Mouse (Mus musculus) thymus, postnatal 0 days (tissue): ENCODE results near the gene Gm20388. TPM values are rescaled to one million over a fixed set of nuclear protein-coding genes. Genes with fewer than 3 reads are reported as not detected.
"Not testable (repeated sequence)": the region's sequence is repeated elsewhere in the genome, so short reads cannot be mapped to it uniquely, and the experiment has no call there.

Experiments used
- DNase-seq: peaks from one replicate; pipeline ENCODE4 v3.0.0-alpha.2; 2015; ENCODE audit warnings: low spot score
- polyA plus RNA-seq: library from polyadenylated mRNA; unstranded; fragments of >200 nt; fragmentation: Nextera tagmentation; extraction: Ambion mirVana; gene quantifications from 2 replicates; pipeline ENCODE4 v1.2.1, GENCODE M21; 2015

Gene Gm20388
- polyA plus RNA-seq, 1 experiment from 2014 or later, result not detected

GRCm38 (mm10) chr8:123185566-123186409 is 3275.1 kb downstream of the Gm20388 start, which contains the start of gene Dpep1:
Gene Dpep1 (plus strand): TSS chr8:123186242.
- DNase-seq, result no peak

GRCm38 (mm10) chr8:123188006-123188405 is 3277.4 kb downstream of the Gm20388 start:
- DNase-seq, result no peak

DNA sequence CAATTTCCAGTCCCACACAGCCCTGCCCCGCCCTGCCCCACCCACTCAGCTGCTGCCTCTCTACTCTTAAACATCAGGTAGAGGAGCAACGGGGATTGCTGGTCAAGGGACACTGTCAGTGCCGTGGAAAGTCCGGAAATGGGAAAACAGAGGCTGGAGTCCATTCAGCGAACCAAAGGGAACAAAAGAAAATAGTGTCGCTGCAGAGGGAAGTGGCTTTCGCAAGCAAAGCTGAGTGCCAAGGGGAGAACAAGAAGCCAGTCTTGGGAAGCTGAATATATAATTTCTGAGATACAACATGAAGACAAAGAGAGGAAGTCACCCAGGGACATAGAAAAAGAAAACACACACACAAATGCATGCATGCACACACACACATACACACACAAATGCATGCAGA is 3278.2 kb downstream of the Gm20388 start:
- DNase-seq, result no peak

DNA sequence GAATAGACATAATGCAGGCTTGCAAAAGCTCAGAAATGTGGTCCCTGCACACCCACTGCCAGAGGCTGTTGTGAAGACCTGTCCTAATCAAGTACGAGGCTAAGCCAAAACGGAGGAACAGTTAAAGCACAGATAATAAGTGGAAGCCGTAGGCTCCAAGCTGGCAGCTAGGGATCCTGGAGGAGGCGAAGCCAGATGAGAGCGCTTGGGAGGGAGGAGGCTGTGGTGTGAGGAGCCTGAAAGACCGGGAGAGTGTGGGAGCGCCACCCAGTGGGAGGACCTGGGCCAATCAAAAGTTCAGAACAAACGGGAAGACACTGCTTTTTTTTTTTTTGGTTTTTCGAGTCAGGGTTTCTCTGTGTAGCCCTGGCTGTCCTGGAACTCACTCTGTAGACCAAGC is 3280.0 kb downstream of the Gm20388 start:
- DNase-seq, result peak; percentile 54

- DNase-seq, result no peak
Observed at GRCm38 (mm10) chr8:123191908-123192307, 3281.3 kb downstream of the Gm20388 start.

- DNase-seq, result no peak
Observed at GRCm38 (mm10) chr8:123193771-123194170, 3283.1 kb downstream of the Gm20388 start.

DNA sequence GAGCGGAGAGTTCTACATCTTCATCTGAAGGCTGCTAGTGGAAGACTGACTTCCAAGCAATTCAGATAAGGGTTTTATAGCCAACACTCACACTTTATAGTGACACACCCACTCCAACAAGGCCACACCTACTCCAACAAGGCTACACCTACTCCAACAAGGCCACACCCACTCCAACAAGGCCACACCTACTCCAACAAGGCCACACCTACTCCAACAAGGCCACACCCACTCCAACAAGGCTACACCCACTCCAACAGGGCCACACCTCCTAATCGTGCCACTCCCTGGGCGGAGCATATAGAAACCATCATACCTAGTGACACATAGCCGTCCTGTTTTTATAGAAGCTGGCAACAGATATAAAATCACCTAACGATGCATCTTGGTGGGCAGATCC is 3286.4 kb downstream of the Gm20388 start:
- not testable (repeated sequence) for DNase-seq

- DNase-seq, result no peak
Observed at GRCm38 (mm10) chr8:123199864-123200263, 3289.2 kb downstream of the Gm20388 start.

- peak; percentile 52 for DNase-seq
Observed at GRCm38 (mm10) chr8:123202288-123202687, 3291.6 kb downstream of the Gm20388 start.

- DNase-seq, result peak; percentile 9
Observed at GRCm38 (mm10) chr8:123203571-123203970, 3292.9 kb downstream of the Gm20388 start.

GRCm38 (mm10) chr8:123211876-123212275 is 3301.2 kb downstream of the Gm20388 start:
- DNase-seq, result no peak

GRCm38 (mm10) chr8:123212321-123213117 is 3301.9 kb downstream of the Gm20388 start, which contains the start of the genes Chmp1a and Spata33:
Gene Chmp1a (minus strand): TSS chr8:123212763.
Gene Spata33 (plus strand): TSS chr8:123212832.
- DNase-seq, result peak; percentile 93

- no peak for DNase-seq
Observed at GRCm38 (mm10) chr8:123213118-123213772, 3302.6 kb downstream of the Gm20388 start.

- no peak for DNase-seq
Observed at GRCm38 (mm10) chr8:123215430-123215829, 3304.8 kb downstream of the Gm20388 start.

DNA sequence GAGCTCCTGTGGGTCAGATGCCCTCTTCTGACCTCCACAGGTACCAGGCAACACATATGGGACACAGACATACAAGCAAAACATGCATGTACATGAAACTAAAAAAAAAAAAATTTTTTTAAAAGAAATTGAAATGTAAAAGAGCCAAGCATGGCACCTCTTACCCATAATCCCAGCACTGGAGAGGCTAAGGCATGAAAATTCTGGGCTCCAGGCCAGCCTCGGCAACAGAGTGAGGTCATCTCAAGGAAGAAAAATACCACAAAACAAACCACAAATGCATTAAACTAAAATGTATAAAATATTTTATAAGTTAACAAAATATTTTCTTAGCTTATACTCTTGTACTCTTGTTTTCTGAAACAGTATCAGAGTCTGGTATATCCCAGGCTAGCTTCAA is 3310.3 kb downstream of the Gm20388 start:
- DNase-seq, result no peak

- DNase-seq, result peak; percentile 87
Observed at GRCm38 (mm10) chr8:123224278-123225266, 3313.9 kb downstream of the Gm20388 start, which contains the start of gene Cdk10. Gene Cdk10 (plus strand): TSS chr8:123224842.

DNA sequence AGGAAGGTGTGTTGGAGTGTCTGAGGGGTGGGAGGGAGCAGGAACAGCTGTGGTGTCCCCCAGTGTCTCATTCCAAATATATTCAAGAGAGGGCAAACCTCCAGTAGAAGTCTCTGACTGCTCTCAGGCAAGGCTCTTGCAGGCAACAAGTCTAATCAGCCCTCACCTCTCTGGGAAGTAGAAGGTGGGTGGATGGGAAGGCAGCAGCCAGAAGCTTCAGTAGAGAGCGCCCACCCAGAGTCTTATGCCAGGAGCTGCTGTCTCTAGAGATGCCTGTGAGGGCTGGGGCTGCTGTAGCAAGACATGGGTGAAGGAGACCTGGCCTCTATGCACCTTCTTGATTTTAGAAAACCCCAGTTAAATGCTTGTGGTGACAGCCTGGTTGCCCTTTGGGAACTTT is 3317.8 kb downstream of the Gm20388 start:
- no peak for DNase-seq

- not testable (repeated sequence) for DNase-seq
Observed at GRCm38 (mm10) chr8:123230326-123230725, 3319.7 kb downstream of the Gm20388 start.

DNA sequence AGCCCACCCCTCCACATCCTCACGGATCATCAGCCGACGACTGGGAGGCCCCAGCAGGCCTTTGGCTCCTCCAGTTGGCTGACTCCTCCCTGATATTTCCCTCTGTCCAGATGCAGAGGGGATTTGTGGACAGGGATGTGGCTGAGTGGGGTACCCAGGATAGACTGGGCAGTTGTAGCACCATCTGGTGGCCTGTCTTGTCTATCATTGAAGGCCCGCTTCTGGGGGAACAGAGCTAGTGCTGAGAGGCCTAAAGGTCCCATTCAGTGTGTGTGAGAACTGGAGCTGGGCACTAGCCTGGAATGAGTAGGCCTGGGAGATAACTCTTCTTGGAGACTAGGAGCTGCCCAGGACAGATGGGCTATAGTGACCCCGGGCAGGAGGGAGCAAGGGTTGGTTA is 3321.1 kb downstream of the Gm20388 start:
- no peak for DNase-seq

GRCm38 (mm10) chr8:123232553-123232952 is 3321.9 kb downstream of the Gm20388 start:
- no peak for DNase-seq
